ENCODE assay signal across 35 mouse cellular contexts in genomic region chr16:12731588-12731987, GRCm38 (mm10).
"Had no signal": no experiment of that assay in that cellular context is flagged by ENCODE, and none has a peak within 500 bp of the region (broad histone marks: within the 10 kb centered on the region; RNA-seq: fewer than 3 reads in every experiment).

No protein-coding gene starts in this region.

- H3K4me1 ChIP-seq: heart, embryonic 10.5 days; heart, embryonic 12.5 days; heart, embryonic 13.5 days; heart, embryonic 15.5 days; hindbrain, embryonic 10.5 days; hindbrain, embryonic 12.5 days; hindbrain, embryonic 13.5 days; hindbrain, embryonic 15.5 days; intestine, embryonic 15.5 days; kidney, embryonic 15.5 days had no signal

- H3K9me3 ChIP-seq: heart, embryonic 10.5 days; heart, embryonic 15.5 days; hindbrain, embryonic 10.5 days; hindbrain, embryonic 12.5 days; hindbrain, embryonic 13.5 days; intestine, embryonic 15.5 days; kidney, embryonic 15.5 days had no signal

- H3K4me3 ChIP-seq: heart, adult 2 months; heart, embryonic 10.5 days; heart, embryonic 12.5 days; heart, embryonic 13.5 days; heart, embryonic 15.5 days; hindbrain, embryonic 10.5 days; hindbrain, embryonic 12.5 days; hindbrain, embryonic 13.5 days; hindbrain, embryonic 15.5 days; intestine, embryonic 15.5 days; kidney, embryonic 15.5 days; layer of hippocampus, adult 2 months had no signal

- H3K4me2 ChIP-seq: heart, embryonic 11.5 days; heart, embryonic 12.5 days; heart, embryonic 13.5 days; heart, embryonic 15.5 days; hindbrain, embryonic 12.5 days; hindbrain, embryonic 13.5 days; hindbrain, embryonic 14.5 days; hindbrain, embryonic 15.5 days; intestine, embryonic 15.5 days; kidney, embryonic 15.5 days had no signal

- H3K9ac ChIP-seq: heart, embryonic 12.5 days; heart, embryonic 13.5 days; heart, embryonic 15.5 days; hindbrain, embryonic 12.5 days; hindbrain, embryonic 13.5 days; hindbrain, embryonic 14.5 days; hindbrain, embryonic 15.5 days; intestine, embryonic 15.5 days; kidney, embryonic 15.5 days had no signal

- ATAC-seq: hindbrain, embryonic 16.5 days; hindbrain, postnatal 0 days; inflammation-experienced regulatory T-cells, adult 6 months; intestine, embryonic 15.5 days; intestine, embryonic 16.5 days; intestine, postnatal 0 days had no signal

- H3K27me3 ChIP-seq: heart, embryonic 12.5 days; heart, embryonic 13.5 days; heart, embryonic 15.5 days; hindbrain, embryonic 12.5 days; hindbrain, embryonic 13.5 days; hindbrain, embryonic 15.5 days; intestine, embryonic 15.5 days; kidney, embryonic 15.5 days had no signal

- H3K36me3 ChIP-seq: heart, embryonic 10.5 days; heart, embryonic 12.5 days; heart, embryonic 13.5 days; heart, embryonic 15.5 days; hindbrain, embryonic 10.5 days; hindbrain, embryonic 12.5 days; hindbrain, embryonic 13.5 days; hindbrain, embryonic 15.5 days; intestine, embryonic 15.5 days; kidney, embryonic 15.5 days had no signal

- DNase-seq: heart, adult 2 months; heart, postnatal 10 days; heart, postnatal 36 days; heart, postnatal 4 days; kidney, adult 11 months; kidney, adult 18-20 months; kidney, adult 2 months; kidney, adult 8-10 months; kidney, adult 9 months; kidney, postnatal 10 days; kidney, postnatal 14 days; kidney, postnatal 25 days; kidney, postnatal 36 days; kidney, postnatal 4 days; layer of hippocampus, adult 9-11 months; layer of hippocampus, postnatal 36 days had no signal

- H3K27ac ChIP-seq: heart, adult 2 months; heart, embryonic 10.5 days; heart, embryonic 13.5 days; heart, embryonic 15.5 days; hindbrain, embryonic 10.5 days; hindbrain, embryonic 12.5 days; hindbrain, embryonic 13.5 days; hindbrain, embryonic 14.5 days; hindbrain, embryonic 15.5 days; hindbrain, postnatal 0 days; intestine, embryonic 15.5 days; kidney, embryonic 15.5 days; kidney, postnatal 0 days; layer of hippocampus, adult 2 months had no signal
